Mouse (Mus musculus): ENCODE data around the gene Gm28053. TPM values are rescaled to one million over a fixed set of nuclear protein-coding genes. Genes with fewer than 3 reads are reported as not detected.

Gene Gm28053
- polyA plus RNA-seq, 1 experiment: 0.17 TPM

DNA sequence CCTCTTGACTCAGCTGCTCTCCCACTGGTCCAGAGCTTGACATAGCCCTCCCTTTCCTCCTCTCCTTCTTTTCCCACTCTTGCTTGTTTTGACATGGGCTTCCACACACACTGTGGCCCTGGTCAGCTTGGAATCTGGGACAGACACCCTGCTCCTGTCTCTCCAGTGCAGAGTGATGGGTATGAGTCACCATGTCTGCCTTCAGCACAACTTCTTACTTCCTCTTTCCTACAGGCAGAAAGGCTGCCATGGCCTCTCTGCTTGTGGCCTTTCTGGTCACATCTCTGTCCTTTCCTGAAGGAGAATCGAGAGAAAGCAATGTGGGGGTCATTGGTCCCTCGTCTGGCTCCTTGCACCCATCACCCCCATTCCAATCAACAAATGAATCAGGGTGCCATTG, 31.3 kb upstream of the Gm28053 start:
- WGBS: 75% methylated on average over 2 of the region's 2 CpGs
- DNase-seq (ENCODE audit: low read depth, low spot score): no peak

- DNase-seq (ENCODE audit: low read depth, low spot score): no peak
- 81% methylated on average over 2 of the region's 2 CpGs for WGBS
These were observed 29.1 kb upstream of the Gm28053 start for GRCm38 (mm10) chr6:48689320-48689719.

DNA sequence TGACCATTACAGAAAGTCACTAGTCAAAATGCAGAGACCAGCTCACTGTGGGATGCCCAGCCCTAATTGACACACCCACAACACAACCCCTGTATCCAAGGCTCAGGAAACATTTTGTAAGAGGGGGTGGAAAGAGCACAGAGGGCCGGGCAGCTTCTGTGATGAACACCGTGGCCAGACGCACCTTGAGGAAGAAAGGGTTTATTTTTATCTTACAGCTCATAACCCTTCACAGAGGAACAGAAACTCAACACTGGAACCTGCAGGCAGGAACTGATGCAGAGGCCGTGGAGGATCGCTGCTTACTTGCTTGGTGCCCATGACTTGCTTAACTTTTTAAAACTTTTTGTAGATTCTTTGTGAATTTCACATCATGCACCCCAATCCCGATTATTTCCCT, 25.4 kb upstream of the Gm28053 start:
- 68% methylated on average over 6 of the region's 6 CpGs for WGBS
- no peak for DNase-seq (ENCODE audit: low read depth, low spot score)

DNA sequence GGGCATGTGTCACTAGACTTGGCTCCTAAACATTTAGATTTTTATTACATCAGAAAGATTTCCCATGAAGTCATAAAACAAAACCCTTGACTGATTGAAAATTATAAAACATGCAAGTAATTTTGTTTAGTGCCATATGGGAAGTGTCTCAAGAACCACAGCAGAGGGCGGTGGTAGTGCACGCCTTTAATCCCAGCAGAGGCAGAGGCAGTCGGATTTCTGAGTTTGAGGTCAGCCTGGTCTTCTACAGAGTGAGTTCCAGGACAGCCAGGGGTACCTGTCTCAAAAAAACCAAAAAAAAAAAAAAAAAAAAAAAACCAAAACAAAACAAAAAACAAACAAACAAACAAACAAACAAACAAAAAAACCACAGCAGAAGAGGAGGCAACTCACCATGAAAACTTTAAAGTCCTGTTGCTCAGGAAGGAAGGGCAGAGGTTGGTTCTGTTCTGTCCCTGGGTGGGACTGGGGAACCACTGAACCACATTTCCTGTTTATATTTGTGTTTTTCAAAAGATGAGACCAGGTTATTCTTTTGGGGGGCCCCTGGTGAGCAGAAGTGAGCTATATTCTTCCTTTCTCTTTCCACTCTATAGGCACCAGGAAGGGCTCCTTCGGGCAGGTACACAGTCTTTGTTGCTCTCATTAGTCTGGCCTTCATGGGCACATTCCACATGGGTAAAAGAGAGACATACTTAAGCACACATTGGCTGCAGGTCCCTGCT, 21.4 kb upstream of the Gm28053 start:
- WGBS: 80% methylated on average over 4 of the region's 4 CpGs
- no peak for DNase-seq (ENCODE audit: low read depth, low spot score)

DNA sequence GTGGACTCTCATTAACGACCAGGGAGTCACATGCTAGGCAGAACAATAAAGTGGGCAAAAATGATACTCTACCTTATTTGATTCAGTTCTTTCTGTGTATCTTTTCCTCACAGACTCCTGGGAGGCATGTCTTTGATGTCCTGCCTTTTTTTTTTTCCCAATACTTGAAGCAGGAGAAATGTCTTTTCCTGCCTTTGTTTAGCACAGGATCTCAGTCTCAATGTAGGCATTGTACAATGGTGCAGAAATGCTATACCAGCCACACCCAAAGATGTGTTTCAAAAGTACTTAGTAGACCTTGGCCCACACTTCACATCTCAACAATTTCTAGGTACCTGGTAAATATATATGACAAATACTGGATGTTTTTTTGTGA, 20.9 kb upstream of the Gm28053 start:
- 26% methylated on average over 1 of the region's 1 CpGs for WGBS
- DNase-seq (ENCODE audit: low read depth, low spot score): no peak

DNA sequence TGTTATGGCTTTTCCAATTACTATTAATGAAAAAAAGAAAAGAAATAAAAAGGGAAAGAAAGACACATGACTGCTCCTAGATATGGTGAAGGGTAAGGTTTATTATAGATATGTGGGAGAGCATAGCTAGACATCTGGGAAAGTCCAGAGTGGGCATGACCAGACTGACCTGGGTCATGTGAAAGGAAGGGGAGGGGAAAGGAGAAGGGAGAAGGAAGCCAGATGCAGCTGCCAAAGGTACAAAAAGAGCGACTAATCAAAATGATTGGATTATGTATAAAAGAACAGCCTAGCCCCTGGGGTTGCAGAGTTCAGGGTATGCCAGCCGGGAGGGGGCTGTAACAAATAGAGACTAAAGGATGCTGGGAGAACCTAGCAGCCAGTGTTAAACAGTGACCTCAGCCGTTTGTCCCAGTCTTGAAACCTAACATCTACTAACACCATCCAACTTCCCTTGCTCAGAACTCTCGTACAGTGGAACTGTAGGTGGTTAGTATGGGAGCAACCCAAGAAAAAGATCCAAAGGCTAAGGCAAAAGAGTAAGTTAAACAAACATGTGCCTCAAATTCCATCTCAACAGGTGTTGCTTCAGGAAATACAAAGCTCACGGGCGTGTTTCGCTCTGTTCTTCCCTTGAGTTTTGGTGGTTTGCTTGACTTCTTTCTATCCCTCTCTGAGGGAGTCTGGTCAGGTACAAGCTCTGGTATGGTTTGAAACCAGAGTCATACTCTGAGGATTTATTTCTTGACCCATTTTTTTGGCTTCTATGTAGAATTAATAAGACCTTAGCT, 20.1 kb upstream of the Gm28053 start:
- WGBS: 68% methylated on average over 7 of the region's 7 CpGs
- no peak for DNase-seq (ENCODE audit: low read depth, low spot score)

DNA sequence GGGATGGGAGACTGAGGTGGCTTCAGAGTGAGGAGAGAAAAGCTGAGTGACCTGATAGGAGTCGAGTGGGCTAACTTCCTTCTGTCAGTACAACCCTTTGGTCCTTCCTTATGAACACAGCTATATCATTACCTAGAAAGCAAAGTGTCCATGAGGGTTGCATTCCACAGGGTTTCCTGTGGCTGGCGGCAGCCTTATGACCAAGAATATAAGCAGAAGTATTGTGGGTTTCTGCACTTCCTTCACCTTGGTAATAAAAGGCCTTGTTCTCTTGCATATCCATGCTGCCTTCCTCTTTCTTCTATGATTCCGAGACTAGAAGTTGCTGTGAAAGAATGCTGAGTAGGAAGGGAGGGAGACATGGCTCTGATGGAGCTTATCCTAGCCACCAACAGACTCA, 19.5 kb upstream of the Gm28053 start:
- 72% methylated on average over 3 of the region's 3 CpGs for WGBS
- no peak for DNase-seq (ENCODE audit: low read depth, low spot score)

DNA sequence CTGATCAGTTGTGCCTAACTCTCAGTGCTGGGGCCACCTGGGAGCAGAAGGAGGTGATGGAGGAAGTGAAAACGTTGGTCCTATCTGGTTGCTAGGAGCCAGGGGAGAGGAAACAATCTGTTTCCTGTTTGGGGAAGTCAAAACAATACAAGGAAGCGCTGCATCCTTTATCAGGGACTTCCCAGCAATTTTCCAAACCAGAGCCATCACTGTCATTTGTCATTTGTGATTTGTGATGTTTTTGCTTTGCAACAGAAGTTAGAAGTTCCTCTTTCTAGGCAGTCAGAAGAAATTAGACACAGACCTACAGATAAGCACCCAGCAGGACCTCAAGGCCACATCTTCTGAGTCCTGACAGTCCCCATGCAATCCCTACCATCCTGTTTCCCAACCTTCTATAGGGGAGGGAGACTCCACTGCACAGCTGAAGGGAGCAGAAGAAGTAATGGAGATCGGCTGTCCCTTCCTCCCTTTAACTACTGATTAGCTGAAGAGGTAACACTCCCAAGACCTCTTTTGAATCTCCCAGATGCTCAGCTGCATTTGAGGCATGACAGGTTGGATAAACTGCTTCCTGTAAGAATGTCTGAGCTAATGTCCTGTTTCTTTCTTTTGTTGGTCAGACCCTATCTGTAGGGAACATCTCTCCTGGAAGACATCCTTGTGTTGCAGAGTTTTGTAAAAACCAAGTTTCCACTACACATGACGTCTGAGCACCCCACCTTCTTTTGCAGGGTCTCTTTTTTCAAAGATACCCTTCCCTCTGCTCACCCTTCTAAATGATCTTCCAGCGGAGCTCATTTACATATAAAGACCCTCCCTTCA, 17.9 kb upstream of the Gm28053 start:
- no peak for DNase-seq (ENCODE audit: low read depth, low spot score)
- WGBS: 56% methylated on average over 5 of the region's 5 CpGs

- WGBS: 86% methylated on average over 7 of the region's 7 CpGs
- DNase-seq (ENCODE audit: low read depth, low spot score): no peak
These were observed 16.3 kb upstream of the Gm28053 start for GRCm38 (mm10) chr6:48702146-48702545.

DNA sequence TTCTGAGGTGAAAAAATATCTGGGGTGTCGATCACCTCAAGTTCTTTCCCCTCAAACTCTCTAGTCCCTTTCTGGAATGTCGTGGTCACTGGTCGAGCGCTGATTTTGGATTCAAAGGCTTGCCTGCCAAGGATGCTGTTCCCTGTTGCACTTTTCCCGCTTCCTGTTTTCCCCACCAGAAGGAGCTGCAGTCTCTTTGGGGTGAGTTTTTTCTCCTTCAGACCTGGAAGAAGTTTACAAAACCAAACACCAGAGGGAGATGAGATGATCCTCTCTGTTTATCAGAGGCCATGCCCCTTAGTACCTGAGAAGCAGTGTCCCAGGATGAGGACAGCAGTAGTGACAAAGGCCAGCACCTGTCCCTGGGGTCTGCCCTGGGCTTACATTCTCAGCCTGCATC, 15.8 kb upstream of the Gm28053 start:
- DNase-seq (ENCODE audit: low read depth, low spot score): no peak
- WGBS: 64% methylated on average over 5 of the region's 5 CpGs

DNA sequence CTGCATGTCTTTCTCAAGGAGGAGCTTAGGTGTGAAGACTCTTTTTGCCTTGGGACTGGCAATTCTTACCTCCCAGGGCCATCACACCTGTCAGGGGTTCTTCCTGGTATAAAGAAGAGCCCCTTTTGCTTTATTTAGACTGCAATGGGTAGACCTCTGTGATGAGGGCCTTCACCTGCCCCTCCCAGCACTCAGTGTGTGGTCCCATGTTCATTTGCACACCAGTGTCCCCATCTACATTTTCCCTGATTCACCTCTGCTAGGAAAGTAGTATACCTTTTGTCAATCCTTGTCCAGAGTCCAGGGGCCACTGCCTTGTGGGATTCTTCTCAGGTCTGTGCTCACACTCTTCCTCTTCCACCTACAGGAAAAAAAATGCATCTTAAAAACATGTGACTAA, 14.3 kb upstream of the Gm28053 start:
- DNase-seq (ENCODE audit: low read depth, low spot score): no peak

- no peak for DNase-seq (ENCODE audit: low read depth, low spot score)
- WGBS: 65% methylated on average over 3 of the region's 3 CpGs
These were observed 12.3 kb upstream of the Gm28053 start for GRCm38 (mm10) chr6:48706130-48706529.

DNA sequence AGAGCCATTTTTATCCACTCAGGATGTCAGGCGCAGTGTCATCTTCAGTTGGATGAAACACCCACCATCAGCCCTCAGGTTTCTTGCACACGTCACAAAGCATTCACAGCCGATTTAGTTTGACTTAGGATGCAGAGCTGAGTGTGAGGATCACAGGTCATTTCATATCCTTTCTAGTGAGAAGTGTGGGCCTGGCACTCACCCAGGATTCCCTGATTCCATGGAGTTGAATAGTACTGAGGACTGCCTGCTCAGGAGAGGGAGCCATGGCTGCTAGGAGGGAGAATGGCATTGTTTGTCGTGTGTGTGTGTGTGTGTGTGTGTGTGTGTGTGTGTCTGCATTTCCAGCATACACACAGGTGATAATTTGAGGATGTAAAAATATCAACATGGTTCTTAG, 1.9 kb downstream of the Gm28053 start:
- 76% methylated on average over 4 of the region's 4 CpGs for WGBS
- no peak for DNase-seq (ENCODE audit: low read depth, low spot score)

DNA sequence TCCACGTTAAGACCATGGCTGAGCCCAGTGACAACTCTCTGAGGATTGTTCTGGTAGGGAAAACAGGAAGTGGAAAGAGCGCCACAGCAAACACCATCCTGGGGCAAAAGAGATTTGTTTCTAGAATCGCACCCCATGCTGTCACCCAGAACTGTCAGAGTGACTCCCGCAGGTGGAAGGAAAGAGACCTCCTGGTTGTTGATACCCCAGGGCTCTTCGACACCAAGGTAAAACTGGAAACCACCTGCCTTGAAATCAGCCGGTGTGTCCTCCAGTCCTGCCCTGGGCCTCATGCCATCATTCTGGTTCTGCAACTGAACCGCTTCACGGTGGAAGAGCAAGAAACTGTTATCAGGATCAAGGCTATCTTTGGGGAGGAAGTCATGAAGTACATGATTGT, 5.1 kb downstream of the Gm28053 start:
- 73% methylated on average over 8 of the region's 8 CpGs for WGBS
- DNase-seq (ENCODE audit: low read depth, low spot score): no peak

DNA sequence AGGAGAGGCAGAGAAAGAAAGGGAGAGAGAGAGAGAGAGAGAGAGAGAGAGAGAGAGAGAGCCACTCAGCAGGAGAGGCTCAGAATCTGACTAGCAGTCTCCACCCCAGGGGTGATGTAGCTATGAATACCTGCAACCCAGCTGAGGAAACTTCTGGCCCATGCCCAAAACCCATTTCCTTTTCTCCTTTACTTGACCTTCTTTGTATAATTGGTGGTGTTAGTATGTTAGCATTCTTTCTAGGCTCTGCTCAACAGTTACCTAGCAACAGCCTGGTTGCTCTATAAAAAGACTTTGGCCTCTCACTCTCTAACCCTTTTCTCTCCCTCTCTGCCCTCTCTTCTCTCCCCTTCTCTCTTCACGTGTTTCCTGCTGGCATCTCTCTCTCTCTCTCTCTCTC, 7.1 kb downstream of the Gm28053 start:
- 0% methylated on average over 1 of the region's 1 CpGs for WGBS
- no peak for DNase-seq (ENCODE audit: low read depth, low spot score)

- 89% methylated on average over 5 of the region's 5 CpGs for WGBS
- DNase-seq (ENCODE audit: low read depth, low spot score): no peak
These were observed 9.4 kb downstream of the Gm28053 start for GRCm38 (mm10) chr6:48727761-48728160.

GRCm38 (mm10) chr6:48732864-48733304, 14.5 kb downstream of the Gm28053 start:
- 36% methylated on average over 8 of the region's 8 CpGs for WGBS
- DNase-seq (ENCODE audit: low read depth, low spot score): no peak

- DNase-seq (ENCODE audit: low read depth, low spot score): no peak
- 86% methylated on average over 1 of the region's 1 CpGs for WGBS
These were observed 15.3 kb downstream of the Gm28053 start for GRCm38 (mm10) chr6:48733660-48734059.

GRCm38 (mm10) chr6:48737053-48737452, 18.6 kb downstream of the Gm28053 start:
- 71% methylated on average over 2 of the region's 2 CpGs for WGBS
- DNase-seq (ENCODE audit: low read depth, low spot score): no peak

DNA sequence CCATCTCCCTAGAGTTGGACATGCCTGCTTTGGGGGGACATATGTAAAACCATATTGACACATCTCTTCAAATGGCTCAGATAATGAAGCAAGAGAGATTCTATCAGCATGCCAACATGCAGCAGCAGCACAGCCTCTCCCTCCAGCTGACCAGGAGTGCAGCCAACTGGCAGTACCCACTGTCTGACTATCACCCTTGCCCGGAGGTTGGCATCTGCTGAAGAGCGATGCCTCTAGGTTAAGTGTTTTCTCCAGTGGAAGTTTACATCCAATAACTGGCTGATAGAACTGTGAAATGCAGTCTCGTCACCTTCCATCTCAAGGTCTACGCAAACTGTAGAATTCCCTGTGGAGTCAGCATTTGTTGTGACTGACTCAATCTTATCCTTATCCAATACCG, 19.3 kb downstream of the Gm28053 start:
- WGBS: 92% methylated on average over 5 of the region's 5 CpGs
- no peak for DNase-seq (ENCODE audit: low read depth, low spot score)
